Comparison of ENCODE assay signal across 9 mouse cellular contexts in genomic region chr14:11553679-11554305, GRCm38 (mm10). TPM values are rescaled to one million over a fixed set of nuclear protein-coding genes. Genes with fewer than 3 reads are reported as not detected.
DNase-seq lines count a peak whose midpoint lies in the region; ATAC-seq and TF ChIP-seq lines count a peak whose summit lies in the region.
"Had no signal": no experiment of that assay in that cellular context is flagged by ENCODE, and none has a peak within 500 bp of the region (broad histone marks: within the 10 kb centered on the region; RNA-seq: fewer than 3 reads in every experiment).

No protein-coding gene starts in this region.

- ATAC-seq in liver, postnatal 0 days = peak; percentile 61

- H3K27ac ChIP-seq in hindbrain, embryonic 10.5 days = peak overlapping the region; percentile 96
- H3K27ac ChIP-seq in liver, postnatal 0 days (ENCODE audit: low read depth) = peak overlapping the region; percentile 89

- TF ChIP-seq CTCF in liver, postnatal 0 days (IDR thresholded peaks at IDR 0.05; ENCODE audit: low read depth) = no peak

- H3K4me2 ChIP-seq in liver, postnatal 0 days (ENCODE audit: low read depth, low read length) = peak overlapping the region; percentile 85

- H3K36me3 ChIP-seq in hindbrain, embryonic 10.5 days = peaks cover 5% of the 10 kb centered on the region; the same call in 1 of the 2 replicates
- no peaks in the 10 kb centered on the region for H3K36me3 ChIP-seq in liver, postnatal 0 days (replicated peaks; ENCODE audit: insufficient read depth, low read length)

- peaks cover 34% of the 10 kb centered on the region for H3K4me1 ChIP-seq in hindbrain, embryonic 10.5 days (replicated peaks)
- H3K4me1 ChIP-seq in liver, postnatal 0 days (ENCODE audit: insufficient read depth) = peaks cover 5% of the 10 kb centered on the region; the same call in 1 of the 2 replicates

- WGBS in hindbrain, embryonic 10.5 days = under 1% methylated on average over 57 of the region's 57 CpGs
- under 1% methylated on average over 57 of the region's 57 CpGs for WGBS in liver, postnatal 0 days (ENCODE audit: insufficient replicate concordance)

- H3K4me3 ChIP-seq in hindbrain, embryonic 10.5 days = peak overlapping the region; percentile 85
- H3K4me3 ChIP-seq in liver, postnatal 0 days (ENCODE audit: low read depth, low read length) = peak overlapping the region; percentile 60

- TF ChIP-seq EP300 in liver, postnatal 0 days (IDR thresholded peaks at IDR 0.05; ENCODE audit: low read depth) = no peak

- peaks cover 8% of the 10 kb centered on the region; the same call in 1 of the 2 replicates for H3K27me3 ChIP-seq in hindbrain, embryonic 10.5 days (ENCODE audit: insufficient read depth, poor library complexity, severe bottlenecking)
- peaks cover 30% of the 10 kb centered on the region for H3K27me3 ChIP-seq in liver, postnatal 0 days (ENCODE audit: insufficient read depth, low read length)

- H3K9ac ChIP-seq in liver, postnatal 0 days (replicated peaks) = peak overlapping the region; percentile 71

- H3K9me3 ChIP-seq in hindbrain, embryonic 10.5 days = peaks cover 3% of the 10 kb centered on the region; the same call in 1 of the 2 replicates
- no peaks in the 10 kb centered on the region for H3K9me3 ChIP-seq in liver, postnatal 0 days (ENCODE audit: low read length)

- peak; percentile 59 for DNase-seq in gastrocnemius, postnatal 25 days
- DNase-seq in gastrocnemius, adult 18-20 months (ENCODE audit: low spot score) = no peak
- peak; percentile 31 for DNase-seq in thymus, postnatal 4 days
- no peak for DNase-seq in thymus, postnatal 36 days
- DNase-seq in hindbrain, embryonic 10.5 days (ENCODE audit: low spot score) = no peak
- DNase-seq in liver, postnatal 0 days = peak; percentile 44
- DNase-seq in urinary bladder, postnatal 14 days (ENCODE audit: low spot score) = no peak
- DNase-seq in spleen, postnatal 4 days (ENCODE audit: low spot score in 2 of 2) = no peak

RNA-seq across cellular contexts. Expression of gene Ptprg, which starts 0.5 kb away (rescaled TPM):
- total RNA-seq in gastrocnemius, postnatal 25 days (2021) = 10 to 100 TPM; 24.2 to 29.1 TPM
- 10 to 100 TPM; 18.4 to 21.3 TPM for total RNA-seq in gastrocnemius, adult 18-20 months (2021)
- polyA plus RNA-seq in hindbrain, embryonic 10.5 days (2016; fragmentation: Nextera tagmentation; extraction: Ambion mirVana) = 37.5 and 48.9 TPM in 2 replicates
- 1.7 and 2.7 TPM in 2 replicates for polyA plus RNA-seq in liver, postnatal 0 days (2015; fragmentation: Nextera tagmentation; extraction: Ambion mirVana)
- total RNA-seq: MEL had no signal

Comparison
In these comparisons a context has a peak if more than half of its experiments do, and no peak if none do; other contexts are left out.
1. DNase-seq: peak in gastrocnemius, postnatal 25 days (single experiment), thymus, postnatal 4 days (single experiment) and liver, postnatal 0 days (single experiment); none in gastrocnemius, adult 18-20 months (single experiment), thymus, postnatal 36 days (0 of 2), hindbrain, embryonic 10.5 days (single experiment), urinary bladder, postnatal 14 days (single experiment) and spleen, postnatal 4 days (0 of 2).